Mouse (Mus musculus) testis, postnatal 10 days (tissue): ENCODE results near the gene Ucp2.

Experiments
- DNase-seq: peaks from one replicate; pipeline ENCODE4 v3.0.0; 2021; ENCODE audit warnings: low spot score

Gene Ucp2

DNA sequence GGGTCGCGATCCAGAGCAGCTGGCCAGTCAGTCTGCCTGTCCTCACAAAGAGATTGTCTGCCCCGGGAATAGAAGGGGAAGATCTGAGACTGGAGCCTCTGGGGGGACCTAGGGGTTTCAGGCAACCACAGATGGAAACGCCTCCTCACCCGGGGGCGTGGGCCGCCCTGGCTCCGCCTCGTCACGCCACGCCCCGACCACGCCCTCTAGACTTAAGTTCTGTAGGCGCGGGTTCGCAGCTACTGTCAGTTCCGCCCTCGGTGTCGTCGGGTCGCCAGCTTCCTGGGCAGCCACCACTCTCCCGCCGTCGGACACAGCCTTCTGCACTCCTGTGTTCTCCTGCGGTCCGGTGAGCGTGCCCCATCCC lies at the start of gene Ucp2:
TSS of gene Ucp2 (plus strand) at position 221 of the 367 bp plus-strand sequence.
- DNase-seq = peak; percentile 96

DNA sequence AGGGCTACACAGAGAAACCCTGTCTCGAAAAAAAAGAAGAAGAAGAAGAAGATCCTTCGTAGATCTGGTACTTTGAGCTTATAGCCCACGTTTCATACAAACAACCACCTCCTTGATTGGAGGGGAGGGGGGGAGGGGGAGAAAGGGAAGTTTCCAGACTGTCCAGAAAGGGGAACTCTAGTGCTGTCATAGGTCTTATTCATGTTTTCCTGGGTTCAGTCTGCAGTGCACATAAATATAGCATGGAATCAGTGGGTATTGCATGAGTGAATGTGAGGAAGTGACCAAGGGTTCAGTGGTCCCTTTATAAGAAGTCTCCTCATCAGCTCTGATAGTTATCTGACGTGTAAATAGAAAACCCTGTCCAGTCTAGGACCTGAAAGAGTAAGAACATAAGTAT lies 49.4 kb upstream of the Ucp2 start:
- no peak for DNase-seq

DNA sequence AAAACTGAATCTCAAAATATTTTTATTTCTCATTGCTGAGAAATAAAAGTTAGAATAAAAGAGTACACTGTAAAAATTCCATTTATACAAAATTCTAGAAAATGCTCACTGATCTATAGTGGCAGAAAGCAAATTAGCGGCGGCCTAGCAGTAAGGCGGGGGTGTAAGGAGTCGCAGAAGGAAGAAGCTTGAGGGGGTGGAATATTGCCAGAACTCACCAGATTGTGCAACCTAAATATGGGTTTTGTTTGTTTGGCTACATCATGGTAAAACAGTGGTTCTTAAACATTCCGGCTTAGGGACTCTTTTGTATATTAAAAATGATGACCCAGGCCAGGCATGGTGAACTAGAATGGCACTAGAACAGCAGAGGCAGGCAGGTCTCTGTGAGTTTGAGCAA lies 46.9 kb upstream of the Ucp2 start:
- DNase-seq = no peak

DNA sequence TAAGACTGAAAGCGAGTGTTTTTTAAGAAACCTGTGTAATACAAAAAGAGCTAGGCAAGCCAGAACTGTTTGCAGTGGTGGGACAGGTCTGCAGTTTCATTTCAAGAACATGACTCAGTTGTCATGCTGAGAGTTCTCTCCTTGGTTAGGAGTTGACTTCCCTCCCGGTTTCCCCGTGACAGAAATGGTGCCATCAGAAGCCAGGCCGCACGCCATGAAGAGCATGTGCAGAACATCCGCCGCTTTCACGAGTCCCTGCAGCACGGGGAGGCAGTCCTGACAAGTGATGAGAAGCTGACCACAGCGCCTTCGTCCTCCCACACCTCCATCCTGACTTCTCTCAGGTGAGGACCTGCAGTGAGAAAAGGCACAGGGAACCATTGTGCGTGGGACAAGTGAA lies 44.6 kb upstream of the Ucp2 start:
- no peak for DNase-seq

DNA sequence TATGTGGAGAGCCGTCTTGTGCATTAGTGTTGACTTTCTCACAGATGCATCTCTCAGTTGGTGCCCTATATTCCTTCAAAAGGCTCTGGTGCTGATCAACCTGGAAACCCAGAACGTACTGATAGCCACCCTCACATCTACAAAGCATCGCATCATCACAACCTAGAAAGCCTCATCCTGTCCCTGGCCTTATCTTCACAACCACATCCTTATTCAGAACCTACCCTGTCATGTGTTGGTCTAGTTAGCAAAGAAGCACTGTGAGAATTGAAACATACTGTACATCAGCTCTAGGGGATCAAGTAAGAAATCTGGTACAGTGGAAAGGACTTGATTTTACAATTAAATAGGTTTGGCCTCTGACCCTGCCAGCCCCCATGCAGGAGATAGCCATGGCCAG lies 44.2 kb upstream of the Ucp2 start:
- DNase-seq = no peak

DNA sequence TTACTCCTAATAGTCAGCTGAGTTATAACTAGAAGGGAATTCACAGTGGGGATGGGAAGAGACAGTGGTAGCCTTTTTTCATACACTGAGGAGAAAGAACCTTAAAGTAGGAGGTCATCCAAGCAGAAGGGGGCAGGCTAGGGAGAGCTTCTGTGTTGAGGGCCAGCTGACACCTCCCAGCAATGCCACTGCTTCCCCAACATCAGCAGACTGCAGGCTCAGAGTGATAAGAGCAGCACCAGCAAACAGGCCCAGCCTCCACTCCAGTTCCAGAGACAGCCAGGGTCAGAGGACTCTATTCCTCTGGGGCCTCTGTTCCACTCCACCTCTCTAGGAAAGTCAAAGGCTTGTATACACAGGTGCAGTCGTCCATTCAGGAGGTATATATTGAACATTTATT lies 35.0 kb upstream of the Ucp2 start:
- DNase-seq = no peak

DNA sequence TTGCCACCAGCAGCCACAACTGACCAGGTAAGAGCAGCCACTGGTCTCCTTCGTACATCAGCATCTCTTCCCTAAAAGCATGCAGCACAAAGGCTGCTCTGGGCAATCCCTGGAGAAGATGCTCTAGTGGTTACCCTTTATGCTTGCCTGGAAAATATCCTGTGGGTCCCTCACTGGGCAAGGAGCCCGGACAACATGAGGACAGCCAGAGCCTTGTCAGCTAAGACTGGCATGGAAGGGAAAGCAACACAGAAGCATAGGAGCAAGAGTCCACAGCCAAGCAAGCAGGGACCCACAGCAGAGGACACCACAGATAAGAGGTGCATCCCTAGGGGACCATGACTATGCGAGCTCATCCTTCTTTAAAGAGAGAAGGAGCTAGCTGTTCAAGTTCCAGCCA lies 33.3 kb upstream of the Ucp2 start:
- no peak for DNase-seq

DNA sequence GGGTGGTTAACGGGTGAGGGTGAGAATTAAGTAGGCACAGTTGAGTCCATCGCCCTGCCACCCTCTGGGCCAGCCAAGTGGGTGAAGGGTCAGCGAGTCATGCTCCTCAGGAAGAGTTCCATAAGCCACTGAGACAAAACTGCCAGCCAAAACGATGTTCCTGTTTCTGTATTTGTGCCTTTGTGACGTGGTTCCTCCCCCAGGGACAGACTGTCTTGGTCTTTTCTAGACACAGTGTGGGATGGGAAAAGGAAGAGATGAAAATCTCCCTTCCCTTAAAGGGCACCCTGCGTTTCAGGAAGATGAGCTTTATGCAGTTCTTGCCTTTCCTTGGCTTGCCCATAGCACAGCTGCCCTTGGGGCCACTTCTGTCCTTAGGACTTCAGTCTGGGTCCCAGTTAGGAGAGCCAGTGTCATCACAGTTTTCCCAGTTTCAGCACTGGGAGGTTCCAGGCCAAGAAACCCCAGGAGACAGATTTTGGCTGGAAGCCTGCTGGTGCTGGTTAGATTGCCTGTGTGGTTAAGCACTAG lies 31.5 kb upstream of the Ucp2 start:
- no peak for DNase-seq

DNA sequence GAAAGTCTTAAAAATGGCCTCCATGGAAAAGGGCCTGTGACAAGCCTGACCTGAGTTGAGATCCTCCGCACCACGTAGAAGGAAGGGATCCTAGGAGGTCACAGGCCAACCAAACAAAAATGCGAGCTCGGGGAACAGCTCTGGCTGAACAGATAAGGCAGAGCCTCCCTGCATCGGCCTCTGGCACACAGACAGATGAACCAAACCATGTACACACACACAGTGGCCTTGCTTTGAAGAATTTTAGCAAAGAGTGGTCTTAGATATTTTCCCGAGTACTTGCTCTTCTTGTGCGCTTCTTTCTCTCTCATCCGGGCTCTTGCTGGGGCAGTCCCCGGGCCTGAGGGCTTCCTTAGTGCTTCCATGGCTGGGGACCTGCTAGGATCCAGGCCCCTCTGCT lies 29.9 kb upstream of the Ucp2 start:
- no peak for DNase-seq

DNA sequence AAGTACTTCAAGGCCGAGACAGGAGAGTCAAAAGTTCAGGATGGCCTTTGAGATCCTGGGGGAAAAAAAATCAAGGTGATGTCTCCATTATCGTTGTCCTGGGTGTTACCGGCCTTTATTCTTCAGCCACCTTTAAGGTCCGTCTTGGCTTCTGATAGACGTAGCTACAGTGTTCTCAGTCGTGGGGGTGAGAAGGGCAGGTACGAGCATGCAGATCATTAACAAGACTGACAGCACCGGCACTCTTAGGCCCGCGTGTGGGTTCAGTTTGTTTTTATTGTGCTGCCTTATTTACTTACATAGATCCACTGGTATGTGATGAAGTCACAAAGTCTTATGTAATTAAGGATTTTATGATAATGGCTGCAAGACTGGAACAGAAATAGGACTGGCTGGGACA lies 29.4 kb upstream of the Ucp2 start:
- DNase-seq = no peak

DNA sequence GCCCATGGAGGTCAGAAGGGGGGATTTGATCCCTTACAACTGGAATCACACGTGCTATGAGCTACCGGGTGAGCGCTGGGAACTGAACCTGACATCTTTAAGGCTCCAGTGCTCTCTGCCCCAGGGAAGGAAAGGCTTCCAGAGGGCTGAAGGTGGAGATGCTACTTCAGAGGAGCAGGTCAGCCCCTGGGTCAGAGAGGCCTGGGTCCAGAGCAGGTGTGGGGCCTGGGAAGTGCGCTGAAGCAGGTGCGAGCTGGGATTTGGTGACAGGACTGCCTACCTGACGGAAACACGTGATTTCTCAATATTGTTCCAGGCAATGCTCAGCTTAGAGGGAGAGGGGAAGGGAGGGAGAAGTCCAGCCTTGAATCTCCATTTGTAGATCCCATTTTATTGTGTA lies 28.9 kb upstream of the Ucp2 start:
- no peak for DNase-seq

DNA sequence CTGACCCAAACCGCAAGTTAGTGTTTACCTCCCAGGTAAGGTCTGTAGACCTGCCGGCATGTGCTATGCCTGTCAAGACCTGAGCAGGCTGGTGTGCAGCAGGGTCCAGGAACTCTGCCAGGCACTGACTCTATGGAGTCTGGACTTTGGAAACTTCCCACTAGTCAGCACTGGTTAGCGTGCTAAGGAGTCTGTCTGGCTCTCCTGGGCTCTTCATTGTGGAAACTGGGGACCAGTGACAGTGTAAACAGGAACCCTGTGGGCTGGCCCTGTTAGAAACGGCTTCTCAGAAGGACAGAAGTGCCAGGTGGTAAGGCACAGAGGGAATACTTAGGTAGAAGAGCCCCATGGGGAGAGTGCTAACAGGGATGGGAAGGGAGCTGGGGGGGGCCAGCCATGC lies 27.9 kb upstream of the Ucp2 start:
- no peak for DNase-seq

DNA sequence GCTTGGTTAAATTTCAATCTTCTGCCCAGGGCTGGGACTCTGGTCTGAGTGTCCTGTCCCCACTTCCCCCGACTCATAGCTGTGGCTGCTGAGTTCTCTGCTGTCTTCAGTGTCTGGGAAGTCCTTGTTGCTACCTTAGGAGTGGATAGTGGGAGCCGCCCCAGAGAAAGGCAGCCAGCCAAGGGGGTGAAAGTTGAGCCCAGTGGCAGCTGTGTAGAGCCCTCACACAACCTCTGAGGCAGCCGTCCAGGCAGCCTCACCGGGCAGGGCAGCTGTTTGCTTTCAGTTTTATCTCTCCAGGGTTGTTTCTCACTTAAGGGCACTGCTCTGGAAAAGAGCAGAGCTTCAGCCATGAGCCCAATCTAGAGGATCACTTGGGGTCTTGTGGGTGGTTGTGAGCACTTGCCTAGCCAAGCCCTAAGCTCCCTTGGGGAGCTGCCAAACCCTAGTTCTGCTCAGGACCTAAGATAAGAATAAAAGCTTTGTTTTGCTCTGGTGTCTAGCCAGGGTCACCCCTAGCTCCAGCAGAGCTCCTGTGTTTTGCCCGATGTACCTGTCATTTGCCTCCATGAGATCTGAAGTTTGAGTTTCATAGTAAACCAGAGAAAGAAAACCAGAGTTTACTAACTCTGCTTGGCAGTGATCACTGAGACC lies 27.4 kb upstream of the Ucp2 start:
- peak; percentile 90 for DNase-seq

DNA sequence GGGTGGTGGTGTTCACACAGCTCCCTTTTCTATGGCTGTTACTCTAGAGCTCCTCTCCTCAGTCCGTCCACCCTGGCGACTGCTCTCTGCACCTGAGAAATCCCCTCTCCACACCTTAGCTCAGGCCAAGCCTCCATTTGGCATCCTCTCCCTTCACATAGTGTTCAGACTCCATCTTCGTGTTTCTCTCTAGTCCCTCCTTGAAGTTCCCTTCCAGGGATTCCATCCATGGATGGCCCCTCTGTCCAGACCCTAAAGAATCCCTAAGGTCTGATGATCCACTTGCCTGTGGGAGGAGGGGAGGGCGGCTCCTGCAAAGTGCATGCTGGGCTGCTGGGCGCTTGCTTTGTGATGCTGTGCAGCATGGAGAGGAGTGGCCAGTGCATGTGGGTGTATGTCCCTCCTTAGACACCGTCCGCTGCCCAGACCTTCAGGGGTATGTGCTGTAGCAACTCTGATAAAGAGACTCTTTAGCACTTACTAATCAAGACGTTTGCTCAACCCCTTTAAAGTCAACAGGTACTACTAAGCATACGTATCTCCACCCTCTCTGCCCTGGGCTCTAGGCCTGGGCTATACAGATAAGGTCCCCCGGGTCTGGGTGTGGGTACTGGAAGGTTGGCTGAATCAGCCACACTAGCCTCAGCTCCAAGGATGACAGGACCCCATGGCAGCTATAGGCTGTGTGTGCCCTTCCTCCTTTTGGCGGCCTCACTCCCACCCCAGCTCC lies 26.2 kb upstream of the Ucp2 start:
- no peak for DNase-seq

DNA sequence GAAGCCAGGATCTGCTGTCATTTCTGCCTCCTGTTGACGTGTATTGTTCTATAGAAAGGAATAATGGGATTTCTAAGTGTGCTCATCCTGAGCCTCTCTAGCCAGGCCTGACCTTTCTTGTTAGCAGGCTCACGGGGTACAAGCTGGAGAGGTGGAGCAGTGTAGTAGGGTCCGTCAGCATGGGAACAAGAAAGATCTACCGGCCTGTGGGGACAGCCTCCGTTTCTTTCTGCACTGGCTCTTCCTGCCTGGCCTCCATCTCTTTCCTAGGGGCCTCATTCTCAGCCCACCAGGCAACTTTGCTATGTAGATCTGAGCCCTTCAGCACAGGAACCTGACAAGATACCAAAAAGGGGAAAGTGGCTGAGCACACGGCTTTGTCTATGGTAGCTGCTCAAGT lies 24.4 kb upstream of the Ucp2 start:
- DNase-seq = no peak

DNA sequence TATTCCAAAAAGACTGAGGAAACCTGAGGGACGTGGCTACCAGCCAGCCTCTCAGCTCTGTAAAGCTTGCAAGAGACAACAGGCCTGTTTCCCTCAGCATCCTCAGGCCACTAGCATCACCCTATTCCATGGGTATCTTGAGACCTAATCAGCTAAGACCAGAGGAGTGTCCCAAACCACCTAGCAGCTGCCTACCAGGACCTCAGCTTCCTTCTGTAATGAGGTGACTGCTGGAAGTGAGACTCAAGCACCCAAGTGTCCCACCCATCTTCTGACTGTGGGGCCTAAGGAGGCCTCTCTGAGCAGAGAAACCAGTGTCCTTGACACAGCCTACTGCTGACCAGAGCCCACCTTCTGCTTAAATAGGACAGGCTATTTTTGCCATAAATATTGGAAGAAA lies 23.6 kb upstream of the Ucp2 start:
- no peak for DNase-seq

DNA sequence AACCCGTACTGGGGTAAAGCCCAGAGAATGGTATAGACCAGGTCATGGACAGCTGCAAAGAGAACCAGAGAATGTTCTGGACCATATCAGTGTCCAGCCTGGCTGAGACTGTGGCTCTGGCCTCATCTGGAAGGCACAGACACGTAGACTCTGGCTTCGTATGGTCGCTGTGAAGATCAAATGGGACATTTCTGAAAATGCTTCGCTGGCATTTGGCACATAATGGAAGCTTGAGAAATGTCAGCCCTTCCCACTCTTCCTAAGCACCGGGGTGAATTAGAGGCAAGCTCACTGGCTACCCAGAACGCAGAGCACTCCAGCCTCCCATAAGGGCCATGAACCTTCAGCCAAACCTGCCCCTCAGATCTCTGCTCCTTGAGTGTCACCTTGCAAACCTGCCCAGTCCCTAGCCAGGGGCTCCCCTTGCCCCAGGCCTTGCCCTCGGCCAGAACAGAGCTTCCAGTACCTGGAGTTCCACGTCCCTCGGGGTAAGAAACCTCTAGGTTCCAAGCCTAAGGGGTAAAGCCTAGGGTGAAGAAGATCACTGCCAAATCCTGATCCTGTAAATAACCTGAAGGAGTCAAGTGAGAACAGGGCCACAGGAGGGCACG lies 22.2 kb upstream of the Ucp2 start:
- DNase-seq = no peak

DNA sequence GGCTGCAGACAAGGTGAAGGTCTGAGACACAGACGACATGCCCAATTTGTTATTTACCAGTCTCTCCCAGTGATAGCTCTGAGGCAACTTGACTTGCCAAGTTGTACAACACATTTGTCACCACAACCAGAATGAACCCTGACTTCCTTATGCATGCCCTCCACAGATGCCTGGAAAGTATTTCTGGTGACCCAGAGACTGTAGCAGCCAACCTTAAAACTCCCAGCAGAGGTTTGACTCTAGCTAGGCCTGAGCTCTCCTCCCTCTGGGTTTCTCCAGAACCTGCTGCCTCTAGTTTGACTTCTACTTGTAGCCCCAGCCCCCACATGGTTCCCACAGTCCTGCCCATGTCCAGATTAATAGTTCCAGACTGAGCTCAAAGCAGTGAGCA lies 21.7 kb upstream of the Ucp2 start:
- no peak for DNase-seq

DNA sequence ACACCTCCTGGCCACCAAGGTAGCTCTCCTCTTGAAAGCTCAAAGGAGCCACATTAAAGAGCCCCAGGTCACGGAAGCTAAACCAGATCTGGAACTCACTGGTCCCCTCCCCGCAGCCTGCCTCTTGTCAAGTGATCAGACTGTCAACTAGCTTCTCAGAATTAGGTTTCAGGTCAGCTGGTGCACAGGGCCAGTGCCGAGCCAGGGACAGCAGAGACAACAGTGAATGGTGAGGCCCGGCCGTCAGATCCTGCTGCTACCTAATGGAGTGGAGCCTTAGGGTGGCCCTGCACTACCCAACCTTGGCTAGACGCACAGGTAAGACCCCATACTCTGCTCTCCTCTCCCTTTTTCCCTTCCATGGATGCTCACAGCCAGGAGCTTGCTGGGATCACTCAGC lies 20.4 kb upstream of the Ucp2 start, which contains the start of gene Ucp3:
TSS of gene Ucp3 (plus strand) at position 214 of the 400 bp plus-strand sequence.
- no peak for DNase-seq

DNA sequence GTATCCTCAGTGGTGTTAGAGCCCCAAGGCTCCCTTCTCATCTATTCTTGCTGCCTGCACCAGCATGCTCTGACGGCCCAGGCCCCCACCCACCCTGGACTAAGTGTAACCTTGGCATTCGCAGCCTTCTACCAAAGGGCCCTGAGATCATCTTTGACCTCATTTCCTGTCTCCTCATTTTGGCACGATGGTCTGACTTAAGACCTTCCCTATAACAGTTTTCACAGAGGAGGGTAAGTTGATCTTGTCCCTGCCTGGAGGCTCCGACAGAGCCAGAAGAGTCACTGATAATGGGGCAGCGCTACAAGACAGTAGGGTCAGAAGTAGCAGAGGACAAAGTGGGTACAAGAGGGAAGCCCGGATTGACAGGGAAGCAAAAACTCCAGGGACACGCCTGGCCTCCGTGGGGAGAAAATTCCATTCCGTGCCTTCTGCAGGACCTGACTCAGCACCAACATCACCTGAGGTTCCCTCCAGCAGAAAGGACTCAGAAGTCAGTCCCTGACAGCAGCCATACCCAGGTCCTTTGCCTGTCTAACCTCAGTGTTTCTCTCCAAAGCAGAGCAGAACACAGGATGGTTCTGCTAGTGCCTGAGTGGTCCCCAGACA lies 19.2 kb upstream of the Ucp2 start:
- DNase-seq = no peak

DNA sequence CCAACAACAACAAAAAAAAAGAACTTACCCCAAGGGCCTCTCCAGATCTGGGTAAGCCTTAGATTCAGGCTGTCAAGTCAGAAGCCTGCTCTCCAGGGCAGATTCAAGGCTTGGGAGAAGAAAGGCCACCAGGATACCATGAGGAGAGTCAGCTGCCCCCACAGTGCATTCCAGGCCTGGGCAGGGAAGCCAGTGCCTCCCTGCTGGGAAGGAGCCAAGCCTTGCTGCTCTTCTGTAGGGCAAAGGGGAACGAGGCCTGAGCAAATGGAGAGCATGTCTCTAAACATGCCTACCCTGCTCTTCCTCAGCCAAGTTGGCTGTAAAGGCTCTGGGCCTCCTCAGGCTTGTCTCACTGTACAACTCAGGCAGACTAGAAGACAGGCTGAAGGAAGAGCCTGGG lies 18.5 kb upstream of the Ucp2 start:
- DNase-seq = no peak

DNA sequence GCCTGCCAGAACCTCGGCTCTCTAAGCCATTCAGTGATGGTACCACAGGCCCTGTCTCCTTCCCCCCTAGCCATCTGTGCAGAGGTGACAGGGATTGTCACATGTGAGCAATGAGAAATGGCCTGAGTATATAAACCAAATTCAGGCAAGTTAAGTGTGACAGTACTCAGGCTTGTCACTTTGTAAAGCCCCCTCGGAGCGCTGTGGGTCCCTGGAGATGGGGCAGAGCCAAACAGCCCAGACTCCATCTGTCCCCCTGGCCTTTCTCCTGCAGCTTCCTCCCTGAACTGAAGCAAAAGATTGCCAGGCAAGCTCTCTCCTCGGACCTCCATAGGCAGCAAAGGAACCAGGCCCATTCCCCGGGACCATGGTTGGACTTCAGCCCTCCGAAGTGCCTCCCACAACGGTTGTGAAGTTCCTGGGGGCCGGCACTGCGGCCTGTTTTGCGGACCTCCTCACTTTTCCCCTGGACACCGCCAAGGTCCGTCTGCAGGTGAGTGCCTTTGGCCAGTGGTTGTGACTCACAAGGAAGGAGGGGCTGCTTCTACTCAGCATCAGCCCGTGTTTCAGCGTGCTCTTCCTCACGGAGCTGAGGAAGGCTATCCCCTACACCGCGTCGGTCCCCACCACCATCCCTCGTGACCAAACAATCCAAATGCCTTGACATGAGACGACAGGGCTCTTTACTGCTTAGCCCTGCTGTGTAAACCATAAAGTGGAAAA lies 13.9 kb upstream of the Ucp2 start:
- no peak for DNase-seq
